Mouse (Mus musculus) megakaryocyte, adult 5-6 weeks (primary cell): ENCODE measurements around the gene Rcan2. TPM values are rescaled to one million over a fixed set of nuclear protein-coding genes. Genes with fewer than 3 reads are reported as not detected.
A peak's percentile ranks its signal among the peaks of the same experiment; 100 is the strongest.

Source experiments
- ATAC-seq: 2 replicates; pipeline ENCODE4 v1.8.0; 2016; ENCODE audit warnings: mild to moderate bottlenecking, inconsistent platforms; ENCODE audit not compliant: poor library complexity, severe bottlenecking
- total RNA-seq, 2 experiments: library from RNA; stranded (forward) in 1 of 2; stranded (reverse) in 1 of 2; fragments of 153-499, 151-499 nt in 1 of 2; fragments of 221-1000, 200-1000 nt in 1 of 2; gene quantifications; 2 replicates each; pipeline versions ENCODE4 v1.2.3 to v1.2.4; 2015 to 2017

The Rcan2 gene
- total RNA-seq (2015), result not detected in 2 replicates
- not detected in 2 replicates for total RNA-seq (2017)

DNA sequence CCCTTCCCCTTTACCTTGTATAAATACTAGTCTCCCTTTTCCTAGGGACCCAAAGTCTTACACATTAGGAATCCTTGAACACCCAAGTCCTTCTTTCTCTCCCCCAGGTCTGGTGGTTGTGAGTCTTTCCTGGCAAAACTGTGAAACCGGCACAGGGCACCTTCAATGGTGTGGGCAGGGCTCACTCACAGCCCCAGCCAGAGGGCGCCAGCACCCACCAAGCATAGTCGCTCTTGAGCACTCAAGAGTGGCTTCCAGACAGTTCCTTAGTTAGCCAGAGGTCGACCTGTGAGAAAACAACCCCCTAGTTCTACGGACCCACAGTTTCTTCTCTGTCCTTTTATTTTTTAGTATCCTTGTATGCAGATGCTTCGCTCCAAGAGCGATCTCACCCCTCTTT, at the start of gene Rcan2:
TSS of gene Rcan2 (plus strand) at position 275 of the 400 bp plus-strand sequence.
- peak; percentile 51; the same call in 1 of the 2 replicates for ATAC-seq

GRCm38 (mm10) chr17:43752811-43753210, 48.3 kb upstream of the Rcan2 start:
- ATAC-seq, result no peak

- ATAC-seq, result no peak
These were observed 46.5 kb upstream of the Rcan2 start for GRCm38 (mm10) chr17:43754687-43755086.

DNA sequence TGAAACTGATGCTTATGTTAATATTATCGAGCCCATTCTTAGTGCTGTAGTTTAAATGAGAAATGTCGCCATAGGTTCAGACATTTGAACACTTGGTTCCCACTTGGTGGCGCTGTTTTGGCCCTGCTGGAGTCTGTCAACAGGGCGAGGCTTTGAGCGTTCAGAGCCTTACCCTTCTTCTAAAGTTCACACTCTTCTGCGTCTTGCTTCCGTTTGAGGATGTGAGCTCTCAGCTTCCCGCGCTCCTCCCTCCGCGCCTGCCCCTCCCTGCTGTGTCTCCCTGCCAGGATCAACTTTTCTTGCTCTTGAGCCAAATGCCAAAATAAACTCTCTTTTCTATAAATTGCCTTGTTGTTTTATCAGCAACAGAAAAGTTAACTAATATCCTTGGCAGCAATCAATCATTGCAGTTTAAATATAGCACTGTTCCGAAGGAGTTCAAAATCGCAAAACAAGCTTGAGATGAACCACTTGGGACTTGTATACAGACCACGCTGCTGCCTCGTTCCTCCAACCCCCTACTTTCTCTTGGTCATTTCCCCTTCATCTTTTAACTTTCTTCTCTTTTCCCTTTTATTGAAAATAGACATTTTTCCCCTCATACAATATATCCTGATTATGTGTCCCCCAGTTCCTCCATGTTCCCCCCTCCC, 42.4 kb upstream of the Rcan2 start:
- ATAC-seq, result no peak

DNA sequence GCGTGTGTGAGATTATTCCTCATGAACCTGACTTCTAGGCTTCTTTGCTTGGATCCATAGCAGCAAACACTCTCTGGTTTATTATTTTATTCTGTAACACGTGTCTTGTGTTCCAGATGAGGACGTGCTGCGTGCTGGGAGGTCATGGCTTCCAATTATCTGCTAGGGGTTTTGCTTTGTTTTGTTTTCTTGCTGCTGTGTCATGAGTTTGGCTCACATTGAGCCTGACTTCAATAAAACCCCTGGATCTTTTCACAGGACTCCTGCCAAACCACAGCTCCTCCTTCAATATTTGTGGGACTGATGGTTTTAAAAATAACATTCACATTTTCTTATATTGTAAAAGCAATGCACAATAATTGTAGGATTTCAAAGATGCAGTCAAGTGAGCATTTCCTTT, 16.6 kb upstream of the Rcan2 start:
- ATAC-seq, result no peak

- no peak for ATAC-seq
These were observed 12.9 kb upstream of the Rcan2 start for GRCm38 (mm10) chr17:43788222-43788621.

DNA sequence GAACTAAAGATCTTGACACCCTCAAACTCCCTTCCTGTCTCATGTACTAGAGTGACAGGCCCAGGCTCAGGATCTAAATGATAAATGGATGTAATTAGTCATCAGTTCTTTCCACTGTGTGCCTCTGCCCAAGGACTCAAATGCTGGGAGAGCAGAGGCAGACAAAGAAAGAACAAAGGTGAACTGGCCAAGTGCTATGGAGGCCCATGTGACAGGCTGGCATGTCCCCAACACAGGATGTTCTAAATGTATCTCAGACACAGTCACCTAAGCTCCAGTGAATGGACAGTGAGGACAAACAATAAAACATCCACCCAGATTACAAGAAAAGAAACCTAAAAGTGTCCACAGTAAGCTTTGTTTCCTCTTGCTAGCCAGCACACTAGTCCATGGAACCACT, 11.8 kb upstream of the Rcan2 start:
- ATAC-seq, result no peak

GRCm38 (mm10) chr17:43791751-43792150, 9.4 kb upstream of the Rcan2 start:
- no peak for ATAC-seq

GRCm38 (mm10) chr17:43794731-43795280, 6.3 kb upstream of the Rcan2 start:
- no peak for ATAC-seq

DNA sequence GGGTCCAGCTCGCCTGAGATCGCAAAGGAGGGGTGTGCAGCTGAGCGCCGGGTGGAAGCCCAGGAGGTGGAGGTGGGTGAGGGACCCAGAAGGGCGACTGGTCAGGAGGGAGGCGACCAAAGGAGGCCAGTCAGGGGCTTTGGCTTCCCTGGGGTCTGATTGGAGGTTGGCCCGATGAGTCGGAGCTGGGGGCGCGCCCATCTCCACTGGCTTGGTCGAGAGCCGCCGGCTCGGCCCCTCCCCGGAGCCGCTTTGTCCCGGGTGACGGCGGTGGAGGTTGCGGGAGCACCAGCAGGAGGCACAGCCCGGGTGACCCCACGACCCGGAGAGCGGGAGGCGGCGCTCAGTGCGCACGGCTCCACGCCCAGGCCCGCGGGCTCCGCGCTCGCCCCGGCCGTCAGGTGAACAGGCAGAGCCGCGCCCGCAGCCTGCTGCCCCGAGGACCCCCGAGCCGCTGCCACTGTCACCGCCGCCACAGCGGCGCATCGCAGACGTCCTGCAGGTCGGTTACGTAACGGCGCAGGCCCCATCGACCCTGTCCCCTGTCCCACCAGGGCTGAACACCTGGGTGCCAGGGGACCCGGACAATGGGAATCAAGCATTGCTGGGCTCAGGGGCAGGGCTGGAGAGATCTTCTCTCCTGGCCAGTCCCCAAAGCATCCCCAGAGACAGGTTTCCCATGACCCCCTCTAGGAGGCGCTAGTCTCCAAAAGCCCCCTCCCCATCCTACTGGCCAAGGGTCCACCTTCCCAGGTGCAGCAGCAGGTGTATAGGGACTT, 633 bp downstream of the Rcan2 start:
- no peak; the same call in 1 of the 2 replicates for ATAC-seq

DNA sequence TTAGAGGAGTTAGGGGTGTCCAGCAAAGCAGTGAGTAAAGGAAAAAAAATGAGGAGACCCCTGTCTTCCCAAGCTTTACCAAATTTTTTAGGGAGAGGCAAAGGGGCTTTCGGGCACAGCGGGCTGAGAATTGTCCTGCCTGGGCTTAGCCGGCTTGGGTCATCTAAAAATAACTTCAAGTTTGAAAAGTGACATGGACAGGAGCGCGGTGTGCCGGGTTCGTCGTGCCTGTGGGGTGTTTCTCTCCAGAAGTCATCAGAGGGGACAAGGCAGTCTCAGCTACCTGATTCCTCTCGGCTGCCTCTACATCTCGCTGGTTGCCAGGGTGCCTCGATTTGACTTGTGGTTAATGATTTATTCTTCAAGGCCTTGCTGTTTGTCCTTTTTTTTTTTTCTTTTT, 1.3 kb downstream of the Rcan2 start:
- ATAC-seq, result no peak

GRCm38 (mm10) chr17:43803111-43803510, 2.0 kb downstream of the Rcan2 start:
- no peak for ATAC-seq

GRCm38 (mm10) chr17:43803764-43804163, 2.6 kb downstream of the Rcan2 start:
- no peak for ATAC-seq

DNA sequence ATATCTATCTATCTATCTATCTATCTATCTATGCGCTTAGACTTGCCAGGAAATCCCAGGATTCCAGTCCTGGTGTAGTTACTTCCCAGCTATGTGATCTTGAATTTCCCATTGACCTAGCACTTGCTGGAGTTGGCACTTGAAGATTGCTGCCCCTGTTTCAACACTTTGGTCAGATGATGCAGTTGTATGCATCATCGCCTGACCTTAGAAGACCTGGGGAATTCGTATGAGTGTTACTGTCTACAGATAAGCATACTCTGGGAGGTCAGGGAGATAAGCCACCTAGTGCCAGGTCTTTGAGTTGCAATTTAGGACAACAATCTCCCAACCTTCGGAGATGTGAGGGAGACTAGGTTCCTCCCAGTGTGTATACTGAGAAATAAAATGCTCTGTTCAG, 5.7 kb downstream of the Rcan2 start:
- no peak for ATAC-seq

DNA sequence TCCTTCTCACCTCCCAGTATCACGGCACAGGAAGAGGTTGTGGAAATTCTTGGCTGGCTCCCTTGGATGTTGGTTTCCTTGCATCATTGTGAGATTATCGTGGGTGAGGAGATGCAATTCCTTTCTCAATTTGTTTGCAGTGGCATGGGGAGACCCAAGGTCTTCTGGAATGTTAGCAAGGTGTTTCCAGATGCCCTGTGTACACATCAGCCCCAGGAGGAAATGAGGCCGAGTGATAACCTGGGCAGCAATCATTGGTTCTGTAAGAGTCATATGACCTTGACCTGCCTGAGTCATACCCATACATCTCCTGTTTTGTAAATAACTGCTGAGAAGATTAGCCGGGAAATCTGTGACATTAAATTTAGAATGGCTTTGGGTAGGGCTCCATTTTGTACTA, 10.3 kb downstream of the Rcan2 start:
- no peak for ATAC-seq

- no peak for ATAC-seq
These were observed 14.2 kb downstream of the Rcan2 start for GRCm38 (mm10) chr17:43815376-43815775.

DNA sequence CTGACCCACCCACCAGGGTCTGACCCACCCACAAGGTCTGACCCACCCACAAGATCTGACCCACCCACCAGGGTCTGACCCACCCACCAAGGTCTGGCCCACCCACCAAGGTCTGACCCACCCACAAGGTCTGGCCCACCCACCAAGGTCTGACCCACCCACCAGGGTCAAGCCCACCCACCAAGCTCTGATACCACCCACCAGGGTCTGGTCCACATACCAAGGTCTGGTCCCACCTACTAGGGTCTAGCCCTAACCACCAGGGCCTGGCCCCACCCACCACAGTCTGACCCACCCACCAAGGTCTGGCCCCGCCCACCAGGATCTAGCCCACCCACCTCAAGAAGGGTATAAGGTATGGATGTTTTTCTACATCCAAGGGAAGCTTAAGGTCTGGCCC, 15.3 kb downstream of the Rcan2 start:
- ATAC-seq, result no peak

GRCm38 (mm10) chr17:43817171-43817570, 16.0 kb downstream of the Rcan2 start:
- ATAC-seq, result no peak

DNA sequence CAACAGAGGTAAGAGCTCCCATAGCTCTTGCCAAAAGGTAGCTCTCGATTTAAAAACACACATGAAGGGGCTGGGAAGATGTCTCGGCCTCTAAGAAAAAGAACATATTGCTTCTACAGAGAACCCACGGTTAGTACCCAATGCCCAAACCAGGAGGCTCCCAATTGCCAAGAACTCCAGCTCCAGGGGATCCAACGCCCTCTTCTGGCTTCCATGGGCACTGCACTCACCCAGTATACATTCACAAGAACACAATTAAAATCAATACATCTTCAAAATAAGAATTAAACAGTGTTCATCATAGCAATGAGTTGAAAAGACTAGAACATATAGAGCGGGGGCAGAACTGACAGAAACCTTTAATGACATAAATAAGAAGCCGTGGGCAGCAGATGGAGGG, 17.2 kb downstream of the Rcan2 start:
- no peak for ATAC-seq

DNA sequence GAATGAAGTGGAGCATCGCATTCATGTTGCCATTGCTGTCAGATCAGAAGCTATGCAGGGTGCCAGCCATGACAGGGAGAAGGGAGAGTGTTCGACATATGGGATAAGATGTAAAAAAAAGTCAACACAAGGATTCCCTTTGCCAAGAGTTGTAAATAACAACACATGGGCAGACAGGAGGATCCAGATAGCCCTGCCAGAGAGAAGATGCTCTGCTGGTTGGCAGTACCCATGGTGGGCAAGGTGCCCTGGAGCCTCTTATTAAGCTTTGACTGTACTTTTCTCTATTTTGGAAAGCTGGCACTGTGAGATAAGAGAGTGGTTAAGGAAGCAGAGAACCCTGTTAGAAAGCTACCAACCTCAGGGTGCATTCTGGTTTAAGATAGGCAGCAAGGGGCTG, 19.8 kb downstream of the Rcan2 start:
- no peak for ATAC-seq

DNA sequence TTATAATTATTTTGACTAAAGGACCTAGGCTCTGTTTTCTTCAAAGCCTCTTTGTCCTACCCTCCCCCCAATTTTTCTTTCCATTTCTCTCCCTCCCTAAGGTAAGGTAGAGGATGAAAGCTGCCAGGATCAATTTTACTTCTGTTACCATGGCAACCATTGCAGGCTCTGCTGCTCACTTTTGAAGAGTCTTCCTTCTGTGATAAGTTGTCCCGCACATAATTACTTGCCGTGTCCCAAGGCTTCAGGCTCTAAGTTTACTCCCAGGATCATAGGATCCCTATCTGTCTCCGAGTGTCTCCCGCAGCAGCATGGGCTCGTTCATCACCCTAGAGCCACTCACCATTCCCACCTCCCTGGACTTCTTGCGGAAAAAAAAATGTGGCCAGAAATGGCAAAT, 21.1 kb downstream of the Rcan2 start:
- no peak for ATAC-seq

GRCm38 (mm10) chr17:43822630-43823029, 21.5 kb downstream of the Rcan2 start:
- no peak for ATAC-seq
